Mouse (Mus musculus): ENCODE measurements around the gene Irx1. TPM values are rescaled to one million over a fixed set of nuclear protein-coding genes. Genes with fewer than 3 reads are reported as not detected.

The Irx1 gene
- polyA plus RNA-seq, 1 experiment from 2014 or later: 0.45 TPM

DNA sequence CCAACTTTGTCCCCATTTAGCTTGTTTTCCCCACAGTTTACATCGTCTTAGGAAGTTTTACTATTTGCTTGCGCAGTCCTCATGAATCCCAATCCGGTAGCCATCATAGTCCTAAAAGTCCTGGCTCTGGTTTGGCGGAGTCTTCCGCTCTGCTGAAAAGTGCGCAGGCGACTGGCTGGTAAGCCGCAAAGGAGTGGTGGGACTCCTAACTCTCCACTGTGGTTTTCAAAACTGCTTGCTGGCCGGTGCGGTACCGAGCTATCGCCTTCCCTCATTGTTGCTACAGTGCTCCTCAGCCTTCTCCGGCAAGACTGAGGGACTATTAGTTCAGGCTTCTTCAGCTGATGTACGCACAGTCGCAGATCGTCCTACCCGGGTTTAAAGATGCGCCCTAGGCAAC lies 6.4 kb downstream of the Irx1 start:
- Histone ChIP-seq H3K27ac (ENCODE audit: low read depth, low read length) (no peak overlapping the region), H3K4me3 (ENCODE audit: low read depth, low read length) (no peak overlapping the region), H3K4me1 (replicated peaks; ENCODE audit: control insufficient read depth, insufficient read depth, low read length) (peaks cover 6% of the 10 kb centered on the region), H3K36me3 (ENCODE audit: control insufficient read depth, insufficient read depth, low read length) (no peaks in the 10 kb centered on the region), H3K9me3 (ENCODE audit: control insufficient read depth, low read length) (no peaks in the 10 kb centered on the region), H3K4me2 (ENCODE audit: low read depth, low read length, severe bottlenecking) (no peak overlapping the region), H3K9ac (ENCODE audit: low read length) (no peak overlapping the region), H3K27me3 (ENCODE audit: control insufficient read depth, insufficient read depth, low read length) (peaks cover 77% of the 10 kb centered on the region)
- ATAC-seq (replicated peaks; ENCODE audit: low FRiP score): no peak
- DNase-seq (ENCODE audit: low spot score): no peak
- WGBS: 2% methylated on average over 18 of the region's 18 CpGs

DNA sequence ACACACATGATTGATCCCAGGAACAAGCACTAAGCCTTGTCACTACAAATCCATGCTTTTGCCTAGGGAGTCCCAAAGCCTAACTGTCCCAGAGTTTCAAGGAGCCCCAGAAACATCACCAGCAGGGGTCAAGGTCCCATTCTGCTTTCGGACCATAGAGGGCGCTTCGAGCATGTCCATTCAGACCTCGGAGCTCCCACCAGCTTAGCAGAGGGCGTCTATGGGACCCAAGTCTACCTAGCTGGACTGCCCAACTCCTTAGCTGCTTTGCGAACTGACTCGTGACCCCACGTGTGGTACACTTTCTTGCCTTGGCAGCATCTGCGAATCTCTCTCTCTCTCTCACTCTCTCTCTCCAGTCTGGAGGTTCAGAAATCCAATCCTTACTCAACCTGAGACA lies 7.0 kb downstream of the Irx1 start:
- peak; percentile 75 for DNase-seq (ENCODE audit: low spot score)
- H3K4me1 ChIP-seq (replicated peaks; ENCODE audit: control insufficient read depth, insufficient read depth, low read length): peaks cover 6% of the 10 kb centered on the region
- no peaks in the 10 kb centered on the region for H3K9me3 ChIP-seq (ENCODE audit: control insufficient read depth, low read length)
- no peaks in the 10 kb centered on the region for H3K36me3 ChIP-seq (ENCODE audit: control insufficient read depth, insufficient read depth, low read length)
- ATAC-seq (replicated peaks; ENCODE audit: low FRiP score): no peak
- no peak overlapping the region for H3K9ac ChIP-seq (ENCODE audit: low read length)
- H3K27ac ChIP-seq (ENCODE audit: low read depth, low read length): no peak overlapping the region
- peaks cover 75% of the 10 kb centered on the region for H3K27me3 ChIP-seq (ENCODE audit: control insufficient read depth, insufficient read depth, low read length)
- H3K4me2 ChIP-seq (ENCODE audit: low read depth, low read length, severe bottlenecking): no peak overlapping the region
- H3K4me3 ChIP-seq (ENCODE audit: low read depth, low read length): no peak overlapping the region
- under 1% methylated on average over 9 of the region's 9 CpGs for WGBS

DNA sequence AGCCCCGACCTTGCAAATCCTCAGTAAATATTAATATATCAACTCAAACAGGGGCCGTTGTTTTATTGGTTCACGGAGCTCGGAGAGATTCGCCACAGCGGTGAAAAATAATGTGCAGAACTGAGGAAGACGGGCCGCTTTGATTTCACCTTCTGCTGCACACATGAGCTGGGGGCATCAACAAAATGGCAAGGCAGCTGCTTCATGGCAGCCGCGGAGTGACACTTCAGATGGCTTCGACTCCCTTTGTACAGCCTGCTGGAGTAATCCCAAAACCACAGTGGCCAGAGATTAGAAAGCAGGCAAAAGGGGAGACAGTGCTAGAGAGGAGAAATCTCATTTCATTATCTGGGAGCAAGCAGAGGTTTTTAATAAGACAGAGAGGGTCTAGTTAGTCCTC lies 11.6 kb downstream of the Irx1 start:
- Histone ChIP-seq H3K9me3 (ENCODE audit: control insufficient read depth, low read length) (no peaks in the 10 kb centered on the region), H3K27me3 (ENCODE audit: control insufficient read depth, insufficient read depth, low read length) (peaks cover 36% of the 10 kb centered on the region), H3K4me3 (ENCODE audit: low read depth, low read length) (no peak overlapping the region), H3K27ac (ENCODE audit: low read depth, low read length) (no peak overlapping the region), H3K4me1 (replicated peaks; ENCODE audit: control insufficient read depth, insufficient read depth, low read length) (peaks cover 2% of the 10 kb centered on the region; the same call in 1 of the 2 replicates), H3K36me3 (ENCODE audit: control insufficient read depth, insufficient read depth, low read length) (no peaks in the 10 kb centered on the region), H3K4me2 (ENCODE audit: low read depth, low read length, severe bottlenecking) (no peak overlapping the region), H3K9ac (ENCODE audit: low read length) (no peak overlapping the region)
- DNase-seq (ENCODE audit: low spot score): no peak
- ATAC-seq (replicated peaks; ENCODE audit: low FRiP score): no peak
- WGBS: 78% methylated on average over 11 of the region's 11 CpGs

DNA sequence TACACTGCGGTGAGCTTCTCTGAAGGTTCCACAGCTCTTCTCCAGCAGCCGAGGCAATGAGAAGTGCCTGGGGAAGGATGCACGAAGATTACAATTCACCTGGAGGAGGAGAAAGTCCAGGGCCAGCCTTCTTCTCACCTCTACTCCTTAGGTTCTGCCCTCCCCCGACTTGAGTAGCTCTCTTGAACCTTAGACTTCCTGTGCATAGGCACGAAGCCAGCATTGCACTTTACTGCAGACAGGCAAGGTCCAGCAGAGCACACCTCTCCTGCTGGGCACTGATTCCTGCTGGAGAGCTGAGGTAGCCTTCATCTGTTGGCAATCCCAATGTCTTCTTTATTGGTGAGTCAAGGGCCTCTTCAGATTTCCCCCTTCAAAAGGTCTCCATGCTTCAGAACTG lies 13.7 kb downstream of the Irx1 start:
- no peak overlapping the region for H3K4me3 ChIP-seq (ENCODE audit: low read depth, low read length)
- no peak for DNase-seq (ENCODE audit: low spot score)
- no peaks in the 10 kb centered on the region for H3K36me3 ChIP-seq (ENCODE audit: control insufficient read depth, insufficient read depth, low read length)
- H3K27me3 ChIP-seq (ENCODE audit: control insufficient read depth, insufficient read depth, low read length): peaks cover 15% of the 10 kb centered on the region
- ATAC-seq (replicated peaks; ENCODE audit: low FRiP score): no peak
- H3K9me3 ChIP-seq (ENCODE audit: control insufficient read depth, low read length): no peaks in the 10 kb centered on the region
- no peak overlapping the region for H3K9ac ChIP-seq (ENCODE audit: low read length)
- no peak overlapping the region for H3K27ac ChIP-seq (ENCODE audit: low read depth, low read length)
- H3K4me1 ChIP-seq (replicated peaks; ENCODE audit: control insufficient read depth, insufficient read depth, low read length): no peaks in the 10 kb centered on the region; the same call in 1 of the 2 replicates
- WGBS: 87% methylated on average over 5 of the region's 5 CpGs
- H3K4me2 ChIP-seq (ENCODE audit: low read depth, low read length, severe bottlenecking): no peak overlapping the region

GRCm38 (mm10) chr13:71910361-71910760 lies 53.2 kb downstream of the Irx1 start:
- Histone ChIP-seq H3K4me2 (ENCODE audit: low read depth, low read length, severe bottlenecking) (no peak overlapping the region), H3K9ac (ENCODE audit: low read length) (no peak overlapping the region), H3K27me3 (ENCODE audit: control insufficient read depth, insufficient read depth, low read length) (no peaks in the 10 kb centered on the region), H3K9me3 (ENCODE audit: control insufficient read depth, low read length) (no peaks in the 10 kb centered on the region), H3K27ac (ENCODE audit: low read depth, low read length) (no peak overlapping the region), H3K4me1 (replicated peaks; ENCODE audit: control insufficient read depth, insufficient read depth, low read length) (no peaks in the 10 kb centered on the region), H3K4me3 (ENCODE audit: low read depth, low read length) (no peak overlapping the region), H3K36me3 (ENCODE audit: control insufficient read depth, insufficient read depth, low read length) (no peaks in the 10 kb centered on the region)
- DNase-seq (ENCODE audit: low spot score): no peak
- no peak for ATAC-seq (replicated peaks; ENCODE audit: low FRiP score)
- 86% methylated on average over 3 of the region's 3 CpGs for WGBS
